Comparison of ENCODE assay signal across 18 mouse cellular contexts in the genomic region with DNA sequence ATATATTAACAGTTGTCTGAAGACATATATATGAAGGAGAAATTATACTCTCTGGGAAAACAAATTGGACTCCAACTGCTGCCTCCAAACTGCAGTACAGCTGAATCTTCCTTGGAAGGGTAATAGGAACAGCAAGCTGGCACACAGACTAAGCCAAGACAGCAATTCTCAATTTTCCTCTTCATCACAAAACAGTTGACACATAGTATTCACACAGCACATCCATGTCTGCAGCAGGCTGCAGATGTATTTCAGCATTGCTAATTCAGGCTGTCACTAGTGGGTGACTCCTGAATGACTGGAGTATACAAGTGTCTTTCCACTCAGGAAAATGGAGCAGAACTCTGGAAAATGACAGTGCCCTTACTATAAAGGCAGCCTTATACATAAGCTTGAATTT.
A peak's percentile ranks its signal among the peaks of the same experiment; 100 is the strongest.
DNase-seq lines count a peak whose midpoint lies in the region; ATAC-seq lines count a peak whose summit lies in the region.
"Had no signal": no experiment of that assay in that cellular context is flagged by ENCODE, and none has a peak within 500 bp of the region (broad histone marks: within the 10 kb centered on the region; RNA-seq: fewer than 3 reads in every experiment).

No protein-coding gene starts in this region.

- DNase-seq in forebrain, embryonic 11.5 days (ENCODE audit: low spot score), result no peak
- DNase-seq in midbrain, embryonic 11.5 days (ENCODE audit: low spot score, missing footprints), result no peak
- DNase-seq in midbrain, embryonic 14.5 days, result no peak
- DNase-seq in layer of hippocampus, postnatal 36 days, result peak; percentile 6 to 10
- DNase-seq in right cerebral cortex, postnatal 10 days (ENCODE audit: low spot score in 2 of 2), result peak; percentile 33 to 62
- no peak for DNase-seq in embryo, embryonic 10 days (ENCODE audit: low spot score)
- DNase-seq in c-Kit-positive CD71-positive TER-119-positive erythroid progenitor cells, embryonic 14.5 days (ENCODE audit: low spot score), result no peak
- DNase-seq: adrenal gland, adult 2 months; cerebellum, adult 9-11 months; gastrocnemius, postnatal 25 days; heart, postnatal 36 days; kidney, postnatal 36 days; liver, postnatal 0 days; lung, postnatal 36 days had no signal

- ATAC-seq in forebrain, embryonic 12.5 days (ENCODE audit: low FRiP score), result peak; percentile 42; the same call in 1 of the 2 replicates
- ATAC-seq in forebrain, embryonic 11.5 days (replicated peaks; ENCODE audit: low FRiP score), result no peak
- ATAC-seq in midbrain, embryonic 11.5 days (ENCODE audit: low FRiP score), result 0 out of 2 replicates have a peak, but pooled peaks have one; percentile 15
- no peak for ATAC-seq in midbrain, embryonic 14.5 days (ENCODE audit: low FRiP score, low TSS enrichment)
- ATAC-seq: intestine, embryonic 16.5 days; liver, postnatal 0 days had no signal

- no peaks in the 10 kb centered on the region for H3K36me3 ChIP-seq in forebrain, embryonic 12.5 days (replicated peaks)
- no peaks in the 10 kb centered on the region for H3K36me3 ChIP-seq in forebrain, embryonic 11.5 days (ENCODE audit: control insufficient read depth, insufficient read depth, low read length)
- no peaks in the 10 kb centered on the region for H3K36me3 ChIP-seq in midbrain, embryonic 11.5 days (ENCODE audit: control insufficient read depth, insufficient read depth, low read length)
- H3K36me3 ChIP-seq in midbrain, embryonic 14.5 days (ENCODE audit: control insufficient read depth, insufficient read depth, low read length), result no peaks in the 10 kb centered on the region
- H3K36me3 ChIP-seq: embryonic facial prominence, embryonic 10.5 days had no signal

- peaks cover 11% of the 10 kb centered on the region for H3K4me1 ChIP-seq in forebrain, embryonic 12.5 days
- H3K4me1 ChIP-seq in forebrain, embryonic 11.5 days (replicated peaks; ENCODE audit: control insufficient read depth, insufficient read depth, low read length), result peaks cover 3% of the 10 kb centered on the region; the same call in 1 of the 2 replicates
- H3K4me1 ChIP-seq in midbrain, embryonic 11.5 days (ENCODE audit: control insufficient read depth, insufficient read depth, low read length), result peaks cover 4% of the 10 kb centered on the region; the same call in 1 of the 2 replicates
- no peaks in the 10 kb centered on the region for H3K4me1 ChIP-seq in midbrain, embryonic 14.5 days (ENCODE audit: control insufficient read depth, insufficient read depth, low read length)

- no peak overlapping the region for H3K4me2 ChIP-seq in forebrain, embryonic 12.5 days
- no peak overlapping the region for H3K4me2 ChIP-seq in forebrain, embryonic 11.5 days (ENCODE audit: low read depth, low read length, severe bottlenecking)
- H3K4me2 ChIP-seq in midbrain, embryonic 11.5 days, result no peak overlapping the region
- no peak overlapping the region for H3K4me2 ChIP-seq in midbrain, embryonic 14.5 days (ENCODE audit: low read length)
- H3K4me2 ChIP-seq: heart, embryonic 11.5 days had no signal

- H3K27ac ChIP-seq in forebrain, embryonic 12.5 days, result no peak overlapping the region
- no peak overlapping the region for H3K27ac ChIP-seq in forebrain, embryonic 11.5 days (ENCODE audit: low read depth, low read length)
- H3K27ac ChIP-seq in midbrain, embryonic 11.5 days (ENCODE audit: low read depth, low read length), result no peak overlapping the region
- no peak overlapping the region for H3K27ac ChIP-seq in midbrain, embryonic 14.5 days (replicated peaks; ENCODE audit: low read depth, low read length)
- H3K27ac ChIP-seq: embryonic facial prominence, embryonic 10.5 days had no signal

- H3K27me3 ChIP-seq in forebrain, embryonic 12.5 days, result no peaks in the 10 kb centered on the region
- H3K27me3 ChIP-seq in forebrain, embryonic 11.5 days (ENCODE audit: control insufficient read depth, insufficient read depth, low read length), result no peaks in the 10 kb centered on the region
- H3K27me3 ChIP-seq in midbrain, embryonic 11.5 days (ENCODE audit: control insufficient read depth, insufficient read depth, low read length), result no peaks in the 10 kb centered on the region
- H3K27me3 ChIP-seq in midbrain, embryonic 14.5 days (ENCODE audit: control insufficient read depth, insufficient read depth, low read length), result no peaks in the 10 kb centered on the region

- H3K9me3 ChIP-seq in forebrain, embryonic 12.5 days, result no peaks in the 10 kb centered on the region
- H3K9me3 ChIP-seq in forebrain, embryonic 11.5 days (ENCODE audit: control insufficient read depth, low read length), result no peaks in the 10 kb centered on the region
- H3K9me3 ChIP-seq in midbrain, embryonic 11.5 days (ENCODE audit: control insufficient read depth, low read length), result no peaks in the 10 kb centered on the region
- no peaks in the 10 kb centered on the region; the same call in 1 of the 2 replicates for H3K9me3 ChIP-seq in midbrain, embryonic 14.5 days (ENCODE audit: control insufficient read depth, low read length)
- H3K9me3 ChIP-seq: embryonic facial prominence, embryonic 10.5 days had no signal

- H3K4me3 ChIP-seq in forebrain, embryonic 12.5 days (replicated peaks), result no peak overlapping the region
- no peak overlapping the region for H3K4me3 ChIP-seq in forebrain, embryonic 11.5 days (ENCODE audit: low read depth, low read length)
- H3K4me3 ChIP-seq in midbrain, embryonic 11.5 days (ENCODE audit: low read depth, low read length), result no peak overlapping the region
- no peak overlapping the region for H3K4me3 ChIP-seq in midbrain, embryonic 14.5 days (replicated peaks; ENCODE audit: low read depth, low read length)
- H3K4me3 ChIP-seq: embryonic facial prominence, embryonic 10.5 days had no signal

- no peak overlapping the region for H3K9ac ChIP-seq in forebrain, embryonic 12.5 days
- H3K9ac ChIP-seq in forebrain, embryonic 11.5 days (ENCODE audit: low read length), result no peak overlapping the region
- no peak overlapping the region for H3K9ac ChIP-seq in midbrain, embryonic 11.5 days (ENCODE audit: low read length)
- no peak overlapping the region for H3K9ac ChIP-seq in midbrain, embryonic 14.5 days (replicated peaks; ENCODE audit: low read length)
- H3K9ac ChIP-seq: liver, postnatal 0 days had no signal

Comparison
In these comparisons a context has a peak if more than half of its experiments do, and no peak if none do; other contexts are left out.
1. ATAC-seq: peak in forebrain, embryonic 12.5 days (single experiment) and midbrain, embryonic 11.5 days (single experiment); none in forebrain, embryonic 11.5 days (single experiment) and midbrain, embryonic 14.5 days (single experiment).
2. DNase-seq: peak in layer of hippocampus, postnatal 36 days (2 of 2) and right cerebral cortex, postnatal 10 days (2 of 2); none in forebrain, embryonic 11.5 days (single experiment), midbrain, embryonic 11.5 days (single experiment), midbrain, embryonic 14.5 days (single experiment), embryo, embryonic 10 days (single experiment) and c-Kit-positive CD71-positive TER-119-positive erythroid progenitor cells, embryonic 14.5 days (single experiment).